Mouse (Mus musculus) lung, postnatal 0 days (tissue): ENCODE data around the gene Igf2bp1. TPM values are rescaled to one million over a fixed set of nuclear protein-coding genes. Genes with fewer than 3 reads are reported as not detected.

Experiments
- ATAC-seq: fragments of 200-750 bp; cut with Nextera tagmentation; 2 replicates; pipeline ENCODE4 v1.8.0; 2017; ENCODE audit warnings: moderate library complexity
- DNase-seq: peaks from one replicate; pipeline ENCODE4 v3.0.0-alpha.2; 2016; ENCODE audit warnings: low spot score
- H3K27ac ChIP-seq: fragments of 300-500 bp; sonication (generic); 2 replicates; pipeline ENCODE4 v1.5.1; 2014; ENCODE audit warnings: antibody characterized with exemption, mild to moderate bottlenecking, low read length, mixed read lengths
- H3K27me3 ChIP-seq: fragments of 300-500 bp; sonication (generic); replicated peaks from 2 replicates; pipeline ENCODE4 v1.6.1; 2014; ENCODE audit warnings: low read length, mixed read lengths; ENCODE audit not compliant: insufficient read depth
- H3K36me3 ChIP-seq: fragments of 300-500 bp; sonication (generic); 2 replicates; pipeline ENCODE4 v1.6.1; 2014; ENCODE audit warnings: low read length, mixed read lengths; ENCODE audit not compliant: insufficient read depth
- H3K4me1 ChIP-seq: fragments of 300-500 bp; sonication (generic); 2 replicates; pipeline ENCODE4 v1.6.1; 2014; ENCODE audit warnings: antibody characterized with exemption, low read depth, low read length, mixed read lengths; ENCODE audit not compliant: insufficient read depth
- H3K4me2 ChIP-seq: fragments of 300-500 bp; sonication (generic); replicated peaks from 2 replicates; pipeline ENCODE4 v1.6.1; 2014; ENCODE audit warnings: low read depth, mild to moderate bottlenecking, low read length, moderate library complexity, mixed read lengths
- H3K4me3 ChIP-seq: fragments of 300-500 bp; sonication (generic); 2 replicates; pipeline ENCODE4 v1.5.1; 2014; ENCODE audit warnings: low read depth, low read length
- H3K9ac ChIP-seq: fragments of 300-500 bp; sonication (generic); replicated peaks from 2 replicates; pipeline ENCODE4 v1.6.1; 2014; ENCODE audit warnings: low read depth, mild to moderate bottlenecking
- H3K9me3 ChIP-seq: fragments of 300-500 bp; sonication (generic); 2 replicates; pipeline ENCODE4 v1.6.1; 2016; ENCODE audit warnings: low read length, mixed read lengths
- CTCF ChIP-seq: IDR thresholded peaks from 2 replicates; pipeline ENCODE4 v1.5.1; 2016; ENCODE audit warnings: antibody characterized with exemption, mild to moderate bottlenecking
- EP300 ChIP-seq: IDR thresholded peaks from 2 replicates; pipeline ENCODE4 v1.6.1; 2016; ENCODE audit warnings: antibody characterized with exemption, mild to moderate bottlenecking, control low read depth
- WGBS: fragments of 180-500 bp; shearing (Covaris S2); extraction: QIAGEN DNeasy Blood & Tissue Kit; methylation state at CpG from one replicate; pipeline ENCODE4 v1.1.7; 2014; 5-methylcytosine and 5-hydroxymethylcytosine counted together
- polyA plus RNA-seq: library from polyadenylated mRNA; unstranded; fragments of >200 nt; fragmentation: Nextera tagmentation; extraction: Ambion mirVana; gene quantifications from 2 replicates; pipeline ENCODE4 v1.2.1, GENCODE M21; 2015

The Igf2bp1 gene
- polyA plus RNA-seq, 1 experiment from 2014 or later, result 4.3 TPM

GRCm38 (mm10) chr11:95978487-95978886, 27.3 kb downstream of the Igf2bp1 start:
- Histone ChIP-seq H3K27ac (no peak overlapping the region), H3K36me3 (peaks cover 2% of the 10 kb centered on the region; the same call in 1 of the 2 replicates), H3K9ac (no peak overlapping the region), H3K4me2 (no peak overlapping the region), H3K4me1 (peaks cover 9% of the 10 kb centered on the region; the same call in 1 of the 2 replicates), H3K9me3 (no peaks in the 10 kb centered on the region), H3K4me3 (no peak overlapping the region), H3K27me3 (no peaks in the 10 kb centered on the region)
- 78% methylated on average over 3 of the region's 3 CpGs for WGBS
- TF ChIP-seq CTCF (peak; percentile 45), EP300 (no peak)
- ATAC-seq (no peak), DNase-seq (no peak)

- 89% methylated on average over 2 of the region's 2 CpGs for WGBS
These were observed 29.4 kb downstream of the Igf2bp1 start for GRCm38 (mm10) chr11:95976290-95976689.

GRCm38 (mm10) chr11:95975694-95976093, 30.0 kb downstream of the Igf2bp1 start:
- peaks cover 4% of the 10 kb centered on the region; the same call in 1 of the 2 replicates for H3K36me3 ChIP-seq
- no peak overlapping the region for H3K4me3 ChIP-seq
- no peak for ATAC-seq
- H3K9ac ChIP-seq, result no peak overlapping the region
- DNase-seq, result no peak
- H3K27me3 ChIP-seq, result no peaks in the 10 kb centered on the region
- no peak overlapping the region for H3K27ac ChIP-seq
- H3K4me2 ChIP-seq, result no peak overlapping the region
- H3K9me3 ChIP-seq, result no peaks in the 10 kb centered on the region
- H3K4me1 ChIP-seq, result no peaks in the 10 kb centered on the region
- WGBS, result 90% methylated on average over 5 of the region's 5 CpGs
- TF ChIP-seq EP300 (no peak), CTCF (peak; percentile 35; the same call in 1 of the 2 replicates)

More at GRCm38 (mm10) chr11:95976290-95976689, 29.4 kb downstream of the Igf2bp1 start:
- Histone ChIP-seq H3K27ac (no peak overlapping the region), H3K4me2 (no peak overlapping the region), H3K36me3 (peaks cover 4% of the 10 kb centered on the region; the same call in 1 of the 2 replicates), H3K4me1 (no peaks in the 10 kb centered on the region), H3K4me3 (no peak overlapping the region), H3K9ac (no peak overlapping the region), H3K27me3 (no peaks in the 10 kb centered on the region), H3K9me3 (no peaks in the 10 kb centered on the region)
- DNase-seq, result no peak
- no peak for ATAC-seq
- TF ChIP-seq EP300 (no peak), CTCF (peak; percentile 31; the same call in 1 of the 2 replicates)

GRCm38 (mm10) chr11:95973187-95973586, 32.6 kb downstream of the Igf2bp1 start:
- H3K27ac ChIP-seq, result no peak overlapping the region

GRCm38 (mm10) chr11:95963304-95963703, 42.4 kb downstream of the Igf2bp1 start:
- H3K4me1 ChIP-seq, result no peaks in the 10 kb centered on the region
- no peak for DNase-seq
- H3K9ac ChIP-seq, result no peak overlapping the region
- no peak overlapping the region for H3K4me2 ChIP-seq
- H3K4me3 ChIP-seq, result no peak overlapping the region
- H3K27ac ChIP-seq, result no peak overlapping the region
- TF ChIP-seq EP300, result no peak
- TF ChIP-seq CTCF, result no peak
- no peak for ATAC-seq
- H3K36me3 ChIP-seq, result peaks cover 25% of the 10 kb centered on the region; the same call in 1 of the 2 replicates
- no peaks in the 10 kb centered on the region for H3K9me3 ChIP-seq
- WGBS, result 72% methylated on average over 7 of the region's 7 CpGs
- H3K27me3 ChIP-seq, result no peaks in the 10 kb centered on the region

More at GRCm38 (mm10) chr11:95973187-95973586, 32.6 kb downstream of the Igf2bp1 start:
- Histone ChIP-seq H3K4me2 (no peak overlapping the region), H3K4me3 (no peak overlapping the region), H3K4me1 (no peaks in the 10 kb centered on the region), H3K9ac (no peak overlapping the region), H3K27me3 (no peaks in the 10 kb centered on the region), H3K9me3 (no peaks in the 10 kb centered on the region), H3K36me3 (peaks cover 8% of the 10 kb centered on the region; the same call in 1 of the 2 replicates)
- TF ChIP-seq EP300 (no peak), CTCF (peak; percentile 57)
- DNase-seq (no peak), ATAC-seq (no peak)
- WGBS, result 72% methylated on average over 6 of the region's 6 CpGs

GRCm38 (mm10) chr11:95959152-95959551, 46.6 kb downstream of the Igf2bp1 start:
- no peak for ATAC-seq
- H3K4me1 ChIP-seq, result no peaks in the 10 kb centered on the region
- H3K36me3 ChIP-seq, result no peaks in the 10 kb centered on the region
- H3K27ac ChIP-seq, result no peak overlapping the region
- no peaks in the 10 kb centered on the region for H3K27me3 ChIP-seq
- no peak for DNase-seq
- 54% methylated on average over 6 of the region's 6 CpGs for WGBS
- no peak overlapping the region for H3K4me2 ChIP-seq
- no peak overlapping the region for H3K9ac ChIP-seq
- TF ChIP-seq CTCF, result peak; percentile 32; the same call in 1 of the 2 replicates
- TF ChIP-seq EP300, result no peak
- no peaks in the 10 kb centered on the region for H3K9me3 ChIP-seq
- H3K4me3 ChIP-seq, result no peak overlapping the region

GRCm38 (mm10) chr11:95958251-95958650, 47.5 kb downstream of the Igf2bp1 start:
- ATAC-seq (no peak), DNase-seq (no peak)
- no peak for TF ChIP-seq EP300
- no peak for TF ChIP-seq CTCF
- Histone ChIP-seq H3K9me3 (no peaks in the 10 kb centered on the region), H3K4me1 (no peaks in the 10 kb centered on the region), H3K9ac (no peak overlapping the region), H3K4me3 (no peak overlapping the region), H3K27me3 (no peaks in the 10 kb centered on the region), H3K27ac (no peak overlapping the region), H3K4me2 (no peak overlapping the region), H3K36me3 (no peaks in the 10 kb centered on the region)
- WGBS, result 63% methylated on average over 9 of the region's 9 CpGs
